ENCODE assay signal across 26 mouse cellular contexts in the genomic region with DNA sequence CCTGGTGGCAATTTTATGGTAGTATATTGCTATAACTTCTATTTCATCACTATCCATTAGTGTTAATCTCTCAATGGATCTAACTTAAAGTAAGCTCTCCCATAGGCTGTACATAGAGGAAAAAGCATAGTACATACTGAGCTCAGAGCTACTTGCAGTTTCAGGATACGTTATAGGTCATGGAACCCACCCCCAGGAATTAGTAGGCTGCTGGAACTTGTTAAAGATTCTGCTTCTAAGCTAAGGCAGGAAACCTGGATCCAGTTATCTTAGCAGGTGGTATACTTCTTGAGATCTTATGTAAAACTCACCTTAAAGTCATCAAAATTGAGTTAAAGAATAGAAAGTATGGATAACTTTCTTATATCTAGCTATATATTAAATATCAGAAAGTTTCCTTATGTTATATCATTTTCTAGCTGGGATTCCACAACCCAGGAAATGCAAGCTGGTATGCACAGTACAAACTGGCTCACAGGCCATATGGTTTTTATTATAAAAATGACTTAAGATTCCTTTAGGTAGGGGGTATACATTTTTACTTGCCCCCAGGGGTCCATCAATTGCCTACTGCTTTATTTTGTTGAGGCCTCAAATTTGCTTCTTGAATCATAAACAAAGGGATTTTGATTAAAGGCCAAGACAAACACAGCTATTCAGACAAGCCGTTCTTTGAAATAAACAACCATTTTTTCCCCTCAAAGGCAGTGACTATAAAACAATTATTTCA. TPM values are rescaled to one million over a fixed set of nuclear protein-coding genes. Genes with fewer than 3 reads are reported as not detected.
DNase-seq lines count a peak whose midpoint lies in the region; ATAC-seq and TF ChIP-seq lines count a peak whose summit lies in the region.
"Had no signal": no experiment of that assay in that cellular context is flagged by ENCODE, and none has a peak within 500 bp of the region (broad histone marks: within the 10 kb centered on the region; RNA-seq: fewer than 3 reads in every experiment).

No protein-coding gene starts in this region.

- H3K27me3 ChIP-seq in forebrain, embryonic 14.5 days (replicated peaks; ENCODE audit: control insufficient read depth, insufficient read depth, low read length), result no peaks in the 10 kb centered on the region
- H3K27me3 ChIP-seq in forebrain, embryonic 15.5 days, result no peaks in the 10 kb centered on the region
- no peaks in the 10 kb centered on the region for H3K27me3 ChIP-seq in limb, embryonic 13.5 days
- no peaks in the 10 kb centered on the region for H3K27me3 ChIP-seq in midbrain, embryonic 15.5 days (replicated peaks)
- no peaks in the 10 kb centered on the region for H3K27me3 ChIP-seq in midbrain, embryonic 10.5 days (ENCODE audit: low read depth, poor library complexity, severe bottlenecking)
- no peaks in the 10 kb centered on the region for H3K27me3 ChIP-seq in liver, embryonic 12.5 days (replicated peaks)
- H3K27me3 ChIP-seq: forebrain, embryonic 13.5 days; heart, embryonic 13.5 days; midbrain, embryonic 12.5 days had no signal

- ATAC-seq in forebrain, embryonic 14.5 days, result no peak
- no peak for ATAC-seq in forebrain, embryonic 15.5 days (replicated peaks)
- peak; percentile 89 for ATAC-seq in limb, embryonic 13.5 days (ENCODE audit: low FRiP score, low read depth)
- no peak for ATAC-seq in midbrain, embryonic 15.5 days (replicated peaks)
- no peak for ATAC-seq in liver, embryonic 12.5 days
- ATAC-seq: forebrain, embryonic 13.5 days; inflammation-experienced regulatory T-cells, adult 6 months; lung, postnatal 0 days had no signal

- H3K27ac ChIP-seq in forebrain, embryonic 14.5 days (ENCODE audit: low read depth, low read length), result no peak overlapping the region
- H3K27ac ChIP-seq in forebrain, embryonic 15.5 days (replicated peaks), result no peak overlapping the region
- H3K27ac ChIP-seq in embryonic fibroblast, embryonic 13.5 days (ENCODE audit: insufficient read depth, low read length), result peak overlapping the region; percentile 61
- H3K27ac ChIP-seq in limb, embryonic 13.5 days, result no peak overlapping the region; the same call in 1 of the 2 replicates
- H3K27ac ChIP-seq in midbrain, embryonic 15.5 days, result no peak overlapping the region
- H3K27ac ChIP-seq in midbrain, embryonic 10.5 days (replicated peaks), result no peak overlapping the region
- no peak overlapping the region for H3K27ac ChIP-seq in liver, embryonic 12.5 days
- H3K27ac ChIP-seq: forebrain, embryonic 13.5 days; heart, embryonic 13.5 days; layer of hippocampus, adult 2 months; midbrain, embryonic 12.5 days had no signal

- H3K4me3 ChIP-seq in forebrain, embryonic 14.5 days (ENCODE audit: low read depth, low read length), result no peak overlapping the region
- no peak overlapping the region for H3K4me3 ChIP-seq in forebrain, embryonic 15.5 days
- H3K4me3 ChIP-seq in embryonic fibroblast, embryonic 13.5 days (ENCODE audit: insufficient read depth, low read length), result no peak overlapping the region
- no peak overlapping the region for H3K4me3 ChIP-seq in limb, embryonic 13.5 days
- H3K4me3 ChIP-seq in midbrain, embryonic 15.5 days, result no peak overlapping the region
- H3K4me3 ChIP-seq in midbrain, embryonic 10.5 days, result no peak overlapping the region
- H3K4me3 ChIP-seq in liver, embryonic 12.5 days, result no peak overlapping the region
- H3K4me3 ChIP-seq: forebrain, embryonic 13.5 days; heart, embryonic 13.5 days; layer of hippocampus, adult 2 months; midbrain, embryonic 12.5 days had no signal

- DNase-seq in forebrain, embryonic 14.5 days (ENCODE audit: low spot score), result peak; percentile 12
- DNase-seq in embryo, embryonic 11 days, result peak; percentile 71
- no peak for DNase-seq in midbrain, embryonic 10.5 days (ENCODE audit: low spot score)
- DNase-seq: cerebellum, adult 11-12 months; cerebellum, postnatal 10 days; gastrocnemius, postnatal 10 days; heart, adult 18-20 months; heart, postnatal 14 days; kidney, adult 18-20 months; kidney, postnatal 25 days; layer of hippocampus, postnatal 36 days; liver had no signal

- no peaks in the 10 kb centered on the region for H3K36me3 ChIP-seq in forebrain, embryonic 14.5 days (ENCODE audit: control insufficient read depth, insufficient read depth, low read length)
- H3K36me3 ChIP-seq in forebrain, embryonic 15.5 days, result no peaks in the 10 kb centered on the region
- H3K36me3 ChIP-seq in limb, embryonic 13.5 days, result no peaks in the 10 kb centered on the region
- H3K36me3 ChIP-seq in midbrain, embryonic 15.5 days (replicated peaks), result no peaks in the 10 kb centered on the region
- no peaks in the 10 kb centered on the region for H3K36me3 ChIP-seq in midbrain, embryonic 10.5 days
- H3K36me3 ChIP-seq in liver, embryonic 12.5 days, result no peaks in the 10 kb centered on the region
- H3K36me3 ChIP-seq: heart, embryonic 13.5 days; midbrain, embryonic 12.5 days had no signal

- no peak overlapping the region for H3K4me2 ChIP-seq in forebrain, embryonic 14.5 days (ENCODE audit: low read length)
- no peak overlapping the region for H3K4me2 ChIP-seq in forebrain, embryonic 15.5 days (replicated peaks)
- H3K4me2 ChIP-seq in limb, embryonic 13.5 days (replicated peaks), result no peak overlapping the region
- no peak overlapping the region for H3K4me2 ChIP-seq in midbrain, embryonic 15.5 days
- no peak overlapping the region for H3K4me2 ChIP-seq in liver, embryonic 12.5 days
- H3K4me2 ChIP-seq: forebrain, embryonic 13.5 days; heart, embryonic 13.5 days; midbrain, embryonic 12.5 days had no signal

- WGBS in forebrain, embryonic 14.5 days, result 73% methylated on average over 2 of the region's 2 CpGs
- 64% methylated on average over 2 of the region's 2 CpGs for WGBS in forebrain, embryonic 15.5 days
- WGBS in limb, embryonic 13.5 days, result 13% methylated on average over 2 of the region's 2 CpGs
- WGBS in midbrain, embryonic 15.5 days, result 74% methylated on average over 2 of the region's 2 CpGs
- WGBS in midbrain, embryonic 10.5 days, result 67% methylated on average over 2 of the region's 2 CpGs
- WGBS in liver, embryonic 12.5 days (ENCODE audit: insufficient replicate concordance), result 63% methylated on average over 2 of the region's 2 CpGs

- no peak for TF ChIP-seq CTCF in embryonic fibroblast, embryonic 13.5 days (IDR thresholded peaks at IDR 0.05; ENCODE audit: borderline replicate concordance, insufficient read depth, low read length)

- no peaks in the 10 kb centered on the region for H3K9me3 ChIP-seq in forebrain, embryonic 14.5 days (replicated peaks; ENCODE audit: control insufficient read depth, low read length)
- no peaks in the 10 kb centered on the region for H3K9me3 ChIP-seq in forebrain, embryonic 15.5 days
- no peaks in the 10 kb centered on the region for H3K9me3 ChIP-seq in limb, embryonic 13.5 days
- no peaks in the 10 kb centered on the region for H3K9me3 ChIP-seq in midbrain, embryonic 15.5 days
- no peaks in the 10 kb centered on the region for H3K9me3 ChIP-seq in midbrain, embryonic 10.5 days (replicated peaks)
- no peaks in the 10 kb centered on the region for H3K9me3 ChIP-seq in liver, embryonic 12.5 days (replicated peaks)
- H3K9me3 ChIP-seq: forebrain, embryonic 13.5 days; heart, embryonic 13.5 days; midbrain, embryonic 12.5 days had no signal

- no peaks in the 10 kb centered on the region for H3K4me1 ChIP-seq in forebrain, embryonic 14.5 days (ENCODE audit: control insufficient read depth, insufficient read depth, low read length)
- H3K4me1 ChIP-seq in forebrain, embryonic 15.5 days, result no peaks in the 10 kb centered on the region
- peaks cover 3% of the 10 kb centered on the region for H3K4me1 ChIP-seq in embryonic fibroblast, embryonic 13.5 days (ENCODE audit: control insufficient read depth, insufficient read depth, low read length)
- H3K4me1 ChIP-seq in limb, embryonic 13.5 days, result peaks cover 35% of the 10 kb centered on the region
- no peaks in the 10 kb centered on the region for H3K4me1 ChIP-seq in midbrain, embryonic 15.5 days
- no peaks in the 10 kb centered on the region for H3K4me1 ChIP-seq in midbrain, embryonic 10.5 days
- H3K4me1 ChIP-seq in liver, embryonic 12.5 days, result no peaks in the 10 kb centered on the region
- H3K4me1 ChIP-seq: forebrain, embryonic 13.5 days; midbrain, embryonic 12.5 days had no signal

- TF ChIP-seq POLR2A in embryonic fibroblast, embryonic 13.5 days (IDR thresholded peaks at IDR 0.05; ENCODE audit: low read depth, low read length), result no peak

- H3K9ac ChIP-seq in forebrain, embryonic 14.5 days (ENCODE audit: low read length), result no peak overlapping the region
- no peak overlapping the region for H3K9ac ChIP-seq in forebrain, embryonic 15.5 days (replicated peaks)
- no peak overlapping the region for H3K9ac ChIP-seq in limb, embryonic 13.5 days
- H3K9ac ChIP-seq in midbrain, embryonic 15.5 days, result no peak overlapping the region
- H3K9ac ChIP-seq in liver, embryonic 12.5 days, result no peak overlapping the region
- H3K9ac ChIP-seq: forebrain, embryonic 13.5 days; heart, embryonic 13.5 days; midbrain, embryonic 12.5 days had no signal

RNA-seq across cellular contexts. Expression of a gene that starts 37.2 kb away (rescaled TPM):
- 57.8 and 78.9 TPM in 2 replicates for polyA plus RNA-seq in forebrain, embryonic 14.5 days (2014; fragmentation: Nextera tagmentation; extraction: Ambion mirVana)
- 74.8 and 80.7 TPM in 2 replicates for polyA plus RNA-seq in forebrain, embryonic 15.5 days (2015; fragmentation: Nextera tagmentation; extraction: Ambion mirVana)
- polyA plus RNA-seq in embryonic fibroblast, embryonic 13.5 days (2011; ENCODE audit: insufficient read length, low read depth, missing spikeins), result 0.92 and 1.0 TPM in 2 replicates
- 11.0 and 14.1 TPM in 2 replicates for polyA plus RNA-seq in limb, embryonic 13.5 days (2015; fragmentation: Nextera tagmentation; extraction: Ambion mirVana)
- polyA plus RNA-seq in midbrain, embryonic 15.5 days (2015; fragmentation: Nextera tagmentation; extraction: Ambion mirVana), result 97.6 and 104 TPM in 2 replicates
- polyA plus RNA-seq in midbrain, embryonic 10.5 days (2016; fragmentation: Nextera tagmentation; extraction: Ambion mirVana), result 20.4 and 27.9 TPM in 2 replicates
- 4.9 TPM in 2 replicates for polyA plus RNA-seq in liver, embryonic 12.5 days (2016; fragmentation: Nextera tagmentation; extraction: Ambion mirVana)

RNA-seq across cellular contexts. Expression of a gene that starts 39.5 kb away (rescaled TPM):
- polyA plus RNA-seq in forebrain, embryonic 14.5 days (2014; fragmentation: Nextera tagmentation; extraction: Ambion mirVana), result 0.07 TPM in 1 of 2 replicates, not detected in the other
- not detected in 2 replicates for polyA plus RNA-seq in forebrain, embryonic 15.5 days (2015; fragmentation: Nextera tagmentation; extraction: Ambion mirVana)
- polyA plus RNA-seq in embryonic fibroblast, embryonic 13.5 days (2011; ENCODE audit: insufficient read length, low read depth, missing spikeins), result not detected in 2 replicates
- polyA plus RNA-seq in limb, embryonic 13.5 days (2015; fragmentation: Nextera tagmentation; extraction: Ambion mirVana), result 0.04 and 0.10 TPM in 2 replicates
- polyA plus RNA-seq in midbrain, embryonic 15.5 days (2015; fragmentation: Nextera tagmentation; extraction: Ambion mirVana), result not detected in 2 replicates
- polyA plus RNA-seq in midbrain, embryonic 10.5 days (2016; fragmentation: Nextera tagmentation; extraction: Ambion mirVana), result 0.04 TPM in 1 of 2 replicates, not detected in the other
- polyA plus RNA-seq in liver, embryonic 12.5 days (2016; fragmentation: Nextera tagmentation; extraction: Ambion mirVana), result not detected in 2 replicates
- polyA plus RNA-seq: forebrain, embryonic 13.5 days; heart, embryonic 13.5 days; hindbrain, embryonic 11.5 days; neural tube, embryonic 11.5 days had no signal

RNA-seq across cellular contexts. Expression of a gene that starts 46.5 kb away (rescaled TPM):
- not detected in 2 replicates for polyA plus RNA-seq in forebrain, embryonic 14.5 days (2014; fragmentation: Nextera tagmentation; extraction: Ambion mirVana)
- polyA plus RNA-seq in forebrain, embryonic 15.5 days (2015; fragmentation: Nextera tagmentation; extraction: Ambion mirVana), result not detected in 2 replicates
- not detected in 2 replicates for polyA plus RNA-seq in embryonic fibroblast, embryonic 13.5 days (2011; ENCODE audit: insufficient read length, low read depth, missing spikeins)
- not detected in 2 replicates for polyA plus RNA-seq in limb, embryonic 13.5 days (2015; fragmentation: Nextera tagmentation; extraction: Ambion mirVana)
- polyA plus RNA-seq in midbrain, embryonic 15.5 days (2015; fragmentation: Nextera tagmentation; extraction: Ambion mirVana), result not detected in 2 replicates
- polyA plus RNA-seq in midbrain, embryonic 10.5 days (2016; fragmentation: Nextera tagmentation; extraction: Ambion mirVana), result not detected in 2 replicates
- not detected in 2 replicates for polyA plus RNA-seq in liver, embryonic 12.5 days (2016; fragmentation: Nextera tagmentation; extraction: Ambion mirVana)
- polyA plus RNA-seq: cortical plate, adult 2 months; forebrain, embryonic 13.5 days; heart, embryonic 13.5 days; hindbrain, embryonic 11.5 days; lung, postnatal 0 days; midbrain, embryonic 12.5 days; neural tube, embryonic 11.5 days had no signal
